Mouse (Mus musculus) spleen, adult 12 weeks (tissue): ENCODE results near the gene Zcchc7.

Experiments used
- DNase-seq: peaks from one replicate; pipeline ENCODE4 v3.0.0; 2022; ENCODE audit warnings: low spot score

The Zcchc7 gene

DNA sequence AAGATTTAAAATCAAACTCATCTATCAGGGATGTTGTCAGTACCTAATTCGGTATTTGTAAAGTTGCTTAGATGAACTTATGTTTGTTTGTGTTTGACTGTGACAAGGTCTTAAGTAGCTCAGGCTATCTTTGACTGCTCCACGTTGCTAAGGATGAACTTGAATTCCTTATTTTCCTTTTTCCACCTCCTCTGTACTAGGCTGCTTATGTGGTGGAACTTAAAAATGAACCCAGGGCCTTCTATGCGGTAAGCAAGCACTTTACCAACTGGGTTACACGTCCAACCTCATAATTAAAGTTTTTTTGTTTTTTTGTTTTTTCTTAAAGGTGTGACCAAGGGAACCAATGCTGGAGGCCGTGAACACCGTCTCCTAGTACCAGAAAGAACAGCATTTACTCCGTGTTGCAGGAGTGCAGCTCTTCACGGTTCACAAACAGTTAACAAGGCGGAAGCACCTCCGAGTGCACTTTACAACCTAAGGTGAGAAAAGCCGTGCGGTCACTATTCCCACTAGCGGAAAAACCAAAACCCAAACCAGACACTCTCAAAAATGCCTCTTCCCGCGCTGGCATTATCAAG lies at the start of gene Zcchc7:
Gene Zcchc7 (plus strand): TSS at position 325 of the 581 bp plus-strand sequence.
- DNase-seq, result no peak

DNA sequence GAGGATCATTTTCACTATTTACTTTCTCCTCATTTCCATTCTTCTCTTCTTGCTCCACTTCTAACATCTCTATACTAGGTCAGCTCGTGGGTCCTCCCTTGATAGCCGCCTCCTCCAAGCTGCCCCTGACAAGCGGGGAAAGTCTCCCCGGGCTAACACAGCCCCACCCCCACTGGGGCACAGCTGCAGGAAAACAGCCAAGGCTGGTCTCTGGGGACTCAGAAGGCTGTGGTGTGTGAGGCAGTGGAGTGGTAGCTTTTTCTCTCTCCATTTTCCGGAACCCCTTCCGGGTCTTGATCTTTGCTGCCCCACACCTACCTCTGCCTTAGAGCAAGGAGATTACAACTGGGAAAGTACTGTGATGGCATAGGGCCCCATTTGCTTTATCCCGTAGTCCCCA lies 49.7 kb upstream of the Zcchc7 start:
- DNase-seq, result no peak

DNA sequence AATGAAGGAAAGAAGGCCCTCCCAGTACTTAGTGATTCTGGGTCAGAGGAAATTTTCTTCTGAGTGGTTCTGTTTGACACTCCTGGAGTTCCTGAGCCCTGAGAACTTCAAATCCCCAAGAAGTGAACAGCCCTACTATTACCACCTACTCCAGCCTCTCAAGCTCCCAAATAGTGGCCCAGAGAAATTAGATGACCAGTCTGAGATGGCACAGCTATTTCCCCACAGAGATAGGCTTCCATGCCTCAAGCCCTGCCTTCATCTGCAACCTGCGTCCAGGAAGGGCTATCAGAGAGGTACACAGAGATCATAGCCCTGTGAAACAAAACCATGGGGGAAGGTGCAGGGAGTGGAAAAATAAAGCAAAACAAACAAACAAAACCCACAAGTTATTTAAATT lies 48.8 kb upstream of the Zcchc7 start:
- DNase-seq, result no peak

DNA sequence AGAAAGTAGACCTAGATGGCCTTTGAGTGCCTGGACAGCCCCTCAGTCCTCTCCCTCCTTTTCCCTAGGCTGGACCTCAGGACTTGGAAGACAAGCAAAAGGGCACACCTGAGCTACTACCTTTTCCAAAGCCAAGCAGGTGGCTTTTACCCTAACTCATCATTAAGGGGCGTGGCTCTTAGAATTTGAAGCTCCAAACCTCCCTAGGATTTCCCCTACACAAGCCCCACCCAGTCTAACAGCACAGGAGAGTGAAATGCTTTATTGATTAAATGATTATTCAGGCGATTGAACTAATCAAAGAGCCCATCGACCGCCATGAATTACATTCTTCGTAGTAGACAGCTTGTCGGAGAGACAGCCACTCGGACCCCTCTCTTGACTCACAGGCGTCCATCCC lies 47.4 kb upstream of the Zcchc7 start:
- DNase-seq, result no peak

DNA sequence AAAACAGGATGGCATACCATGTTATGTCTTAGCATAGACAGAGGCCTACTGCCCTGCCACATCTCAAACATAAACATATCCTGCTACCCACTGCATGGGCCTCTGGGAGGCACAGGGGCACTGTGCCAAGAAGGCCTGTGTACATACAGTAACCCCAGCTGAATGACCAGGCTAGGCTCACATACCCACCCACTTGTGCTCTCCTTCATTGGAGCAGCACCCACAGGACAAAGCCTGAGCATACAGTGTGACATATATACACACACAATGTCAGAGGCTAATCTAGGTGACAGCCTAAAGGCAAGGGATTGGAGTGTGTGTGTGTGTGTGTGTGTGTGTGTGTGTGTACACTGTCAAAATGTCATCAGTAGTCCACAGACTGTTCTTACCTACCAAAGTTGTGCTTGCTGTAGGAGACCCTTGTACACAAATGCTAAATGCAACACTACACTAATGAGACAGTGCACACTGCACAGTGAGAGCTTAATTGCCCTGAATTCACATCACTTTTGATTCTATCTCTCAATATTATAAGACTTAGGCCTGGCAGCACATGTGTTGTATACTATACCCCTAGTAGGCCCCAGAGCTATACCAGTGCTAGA lies 46.5 kb upstream of the Zcchc7 start:
- no peak for DNase-seq

DNA sequence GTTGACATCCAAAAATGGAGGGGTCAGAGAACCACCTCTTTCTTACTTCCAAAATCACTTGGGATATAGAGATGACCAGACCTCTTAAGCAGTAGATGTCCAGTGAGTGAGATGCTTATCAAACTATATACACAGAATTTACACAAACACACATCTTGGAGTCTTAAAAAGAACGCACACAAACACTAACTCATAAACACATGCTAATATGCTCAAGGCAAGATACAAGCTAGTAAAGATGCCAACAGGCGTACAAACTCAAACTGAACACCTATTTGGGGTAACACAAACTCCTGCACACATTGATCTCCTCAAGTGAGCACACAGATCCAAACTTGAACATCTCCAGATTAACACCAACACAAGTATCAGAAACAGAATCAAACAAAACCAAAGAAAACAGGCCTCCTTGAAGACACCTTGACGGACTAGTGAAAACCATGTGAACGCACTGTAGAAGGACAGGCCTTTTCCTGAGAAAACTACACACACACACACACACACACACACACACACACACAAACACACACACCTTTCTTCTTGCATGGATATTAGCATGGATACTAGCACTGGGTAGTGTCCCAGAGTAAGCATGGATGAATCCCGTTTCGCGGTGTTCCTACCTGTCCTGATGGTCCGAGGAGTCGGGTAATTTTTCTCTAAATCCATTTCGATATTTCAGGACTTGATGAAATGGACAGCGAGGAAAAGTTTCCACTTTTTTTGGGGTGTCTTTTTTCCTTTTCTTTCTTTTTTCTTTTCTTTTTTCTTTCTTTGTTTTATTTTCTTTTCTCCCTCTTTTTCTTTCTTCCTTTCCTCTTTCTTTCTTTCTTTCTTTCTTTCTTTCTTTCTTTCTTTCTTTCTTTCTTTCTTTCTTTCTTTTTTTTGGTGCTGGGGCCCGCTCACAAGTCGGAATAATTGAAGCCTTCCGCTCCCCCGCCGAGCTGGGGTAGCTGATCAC lies 45.7 kb upstream of the Zcchc7 start, which contains the start of gene Pax5:
Gene Pax5 (minus strand): TSS at position 748 of the 961 bp plus-strand sequence.
- DNase-seq, result no peak

DNA sequence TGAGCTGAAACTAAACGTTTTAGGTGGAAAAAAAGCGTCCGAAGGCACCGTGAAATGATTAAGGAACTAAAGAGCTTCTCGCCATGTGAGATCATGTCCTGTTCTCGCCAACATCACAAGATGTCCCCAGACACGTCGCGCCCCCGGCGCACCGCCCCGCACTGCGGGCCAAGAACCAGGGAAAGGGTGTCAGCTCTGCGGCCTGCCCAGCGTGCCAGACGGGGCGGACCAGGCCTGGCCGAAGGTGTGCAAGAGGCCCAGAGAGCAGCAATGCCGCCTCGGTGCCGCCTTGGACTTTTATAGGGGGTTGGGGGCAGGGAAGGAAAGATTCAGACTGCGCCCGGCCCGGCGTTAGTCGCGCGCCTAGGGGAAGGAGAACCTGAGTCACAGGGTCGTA lies 45.0 kb upstream of the Zcchc7 start:
- peak; percentile 57 for DNase-seq

DNA sequence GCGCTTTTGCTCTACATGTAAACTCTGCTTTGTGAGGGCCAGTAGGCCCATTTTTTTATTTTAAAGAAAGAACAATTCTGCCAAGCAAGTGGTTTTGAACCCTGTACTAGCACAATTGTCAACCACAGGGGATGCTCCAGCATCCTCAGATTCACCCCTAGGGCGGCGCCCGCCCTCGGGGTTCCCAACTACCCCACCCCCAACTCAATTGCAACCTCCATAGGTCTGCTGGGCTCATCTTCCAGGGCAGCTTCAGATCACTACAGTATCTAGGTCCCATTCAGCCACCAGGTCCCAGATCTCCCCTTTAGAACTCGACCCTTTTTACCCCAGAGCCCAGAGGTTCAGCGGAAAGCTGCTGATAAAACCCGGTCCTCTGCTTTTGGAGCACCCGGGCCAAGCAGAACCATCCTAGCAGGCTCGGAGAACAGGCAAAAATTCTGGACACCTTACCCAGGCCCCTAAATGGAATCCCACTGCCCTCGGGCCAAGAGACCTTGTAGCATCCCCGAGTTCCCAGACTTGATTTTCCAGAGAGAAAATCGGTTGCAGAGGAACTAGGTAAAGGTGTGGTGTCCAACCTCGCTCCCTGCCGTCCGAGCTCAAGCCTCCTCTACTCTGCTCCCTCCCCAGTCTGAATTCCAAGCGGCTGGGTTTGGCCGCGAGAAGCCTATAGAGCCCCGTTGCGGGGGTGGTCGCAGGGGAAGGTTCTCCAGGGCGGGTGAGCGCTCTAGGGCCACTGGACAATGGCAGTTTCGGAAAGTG lies 44.4 kb upstream of the Zcchc7 start:
- DNase-seq, result no peak

DNA sequence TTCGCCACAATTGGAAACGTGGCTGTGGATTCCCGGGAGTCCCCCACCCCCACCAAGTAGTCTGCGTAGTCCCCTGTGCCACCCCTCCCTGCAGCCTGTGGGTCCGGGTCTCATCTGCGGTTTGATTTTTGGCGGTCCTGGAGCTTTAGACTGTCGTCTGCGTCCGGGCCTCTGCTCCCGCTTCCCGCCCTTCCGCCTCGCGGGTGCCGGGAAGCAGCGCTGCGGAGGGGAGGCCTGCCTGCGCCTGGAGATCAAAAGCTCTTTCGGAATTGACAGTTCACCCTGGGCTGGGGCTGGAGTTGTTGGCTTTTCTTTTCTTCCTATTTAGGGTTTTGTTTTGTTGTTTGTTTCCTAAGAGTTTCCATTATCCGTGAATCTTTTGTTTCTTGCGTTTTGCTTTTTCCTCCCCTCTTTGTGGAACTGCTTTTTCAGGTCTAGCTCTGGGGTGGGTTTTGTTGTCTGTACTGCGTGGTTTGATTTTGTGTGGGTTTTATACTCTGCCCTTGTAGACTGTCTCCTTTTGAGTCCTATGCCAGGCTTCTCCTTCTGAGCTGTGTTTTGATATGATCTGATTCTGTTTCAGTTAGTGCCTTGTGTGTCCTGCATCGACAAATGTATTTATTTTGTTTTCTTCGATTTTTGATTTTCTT lies 43.5 kb upstream of the Zcchc7 start:
- DNase-seq, result no peak

DNA sequence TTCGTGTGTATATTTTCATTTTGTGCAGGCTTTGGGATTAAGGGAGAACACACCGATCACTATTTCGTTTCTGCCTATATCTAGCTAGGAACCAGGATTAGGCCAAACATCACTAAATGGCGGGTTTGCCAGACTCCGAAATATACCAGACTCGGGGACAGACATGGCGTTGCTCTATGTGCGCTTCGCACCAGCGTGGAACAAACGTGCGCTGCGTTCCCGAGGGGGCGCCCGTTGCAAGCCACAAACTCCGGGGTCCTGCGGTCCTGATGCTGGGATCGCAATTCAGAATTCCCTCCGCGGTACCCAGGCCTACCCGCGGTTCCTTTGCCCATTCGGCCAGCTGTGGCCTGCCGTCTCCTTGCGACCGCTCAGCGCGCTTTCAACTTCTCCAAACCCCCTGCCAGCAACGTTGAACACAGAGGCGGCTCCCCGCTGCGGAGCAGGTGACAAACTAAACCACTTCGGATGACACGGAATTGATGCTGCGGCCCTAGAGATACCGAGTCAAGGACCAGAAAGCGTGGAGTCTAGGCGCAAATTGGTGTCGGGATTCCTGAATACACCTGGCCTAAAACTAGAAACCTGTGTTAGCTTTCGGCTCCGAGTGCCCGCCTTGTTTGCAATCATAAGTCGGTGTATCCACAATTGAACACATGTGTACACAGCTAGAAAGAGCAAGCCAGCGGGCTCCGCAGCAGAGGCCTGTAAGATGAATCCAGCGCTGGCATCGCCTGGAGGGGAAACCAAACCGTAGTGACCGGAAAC lies 42.7 kb upstream of the Zcchc7 start:
- DNase-seq, result no peak

DNA sequence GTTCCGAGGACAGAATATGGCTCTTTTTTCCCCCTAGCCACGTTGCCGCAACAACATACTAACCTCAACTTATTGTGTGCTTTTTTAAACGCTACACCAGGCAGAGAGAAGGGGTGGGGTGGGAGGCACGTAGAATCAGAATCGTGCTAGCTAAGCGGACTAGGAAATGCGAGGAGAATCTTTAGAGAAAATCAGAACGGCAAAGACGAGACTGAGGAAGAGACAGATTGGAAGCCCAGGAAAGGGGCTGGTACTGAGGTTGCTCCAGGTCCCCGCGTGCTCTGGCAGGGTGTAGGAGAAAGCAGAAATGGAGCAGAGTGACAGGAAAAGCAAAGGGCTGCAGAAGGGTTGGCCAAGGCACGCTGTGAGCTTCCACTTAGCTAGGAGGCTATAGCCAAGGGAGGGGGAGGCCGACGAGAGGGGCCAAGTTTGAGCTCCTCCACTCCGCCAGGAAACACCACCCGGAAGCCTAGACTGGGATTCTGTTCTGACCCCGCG lies 42.1 kb upstream of the Zcchc7 start:
- DNase-seq, result no peak

DNA sequence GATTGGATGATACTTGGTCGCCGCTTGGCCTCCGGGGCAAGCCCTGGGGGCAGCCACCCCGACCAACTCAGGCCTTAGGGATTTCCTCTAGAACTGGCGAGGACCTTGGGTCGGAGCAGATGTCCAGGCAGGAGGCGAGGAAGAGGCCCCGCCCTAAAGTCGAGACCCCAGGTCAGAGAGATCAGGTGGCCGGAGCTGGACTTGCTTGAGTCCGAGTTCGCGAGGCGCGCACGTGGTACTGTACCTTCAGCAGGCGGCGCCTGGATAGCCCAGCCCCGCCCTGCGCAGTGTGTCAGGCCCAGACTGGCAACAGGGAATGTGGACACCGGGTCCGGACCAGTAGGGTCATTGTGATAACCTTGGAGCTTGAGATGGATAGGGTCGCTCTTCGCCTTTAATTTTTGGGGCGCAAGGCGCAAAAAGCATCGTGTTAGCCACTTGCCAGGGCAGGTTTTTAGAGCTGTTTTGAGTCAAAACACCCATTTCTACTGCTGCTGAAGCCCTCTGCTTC lies 41.5 kb upstream of the Zcchc7 start:
- DNase-seq, result no peak

DNA sequence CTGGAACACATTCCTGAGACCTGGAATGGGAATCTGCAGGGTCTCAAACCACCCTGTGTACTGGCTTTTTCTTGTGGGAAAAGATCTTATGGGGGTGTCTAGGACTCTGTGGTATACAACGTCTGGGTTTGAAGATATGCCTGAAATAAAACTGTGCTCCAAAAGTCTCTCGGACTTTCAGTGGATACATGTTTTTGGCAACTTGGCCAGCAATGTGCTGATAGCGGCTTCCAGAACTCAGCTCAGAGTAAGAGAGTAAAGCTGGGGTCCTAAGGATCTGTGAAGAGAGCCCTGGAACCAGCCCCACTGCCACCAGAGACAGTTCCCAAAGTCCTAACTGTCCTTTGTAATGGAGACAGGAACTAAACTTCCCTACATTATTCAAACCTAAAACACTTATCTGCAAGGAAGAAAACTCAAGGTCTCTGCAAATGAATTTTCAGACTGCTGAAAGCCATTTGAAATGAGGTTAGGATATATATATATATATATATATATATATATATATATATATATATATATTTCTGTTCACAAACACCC lies 40.0 kb upstream of the Zcchc7 start:
- no peak for DNase-seq

DNA sequence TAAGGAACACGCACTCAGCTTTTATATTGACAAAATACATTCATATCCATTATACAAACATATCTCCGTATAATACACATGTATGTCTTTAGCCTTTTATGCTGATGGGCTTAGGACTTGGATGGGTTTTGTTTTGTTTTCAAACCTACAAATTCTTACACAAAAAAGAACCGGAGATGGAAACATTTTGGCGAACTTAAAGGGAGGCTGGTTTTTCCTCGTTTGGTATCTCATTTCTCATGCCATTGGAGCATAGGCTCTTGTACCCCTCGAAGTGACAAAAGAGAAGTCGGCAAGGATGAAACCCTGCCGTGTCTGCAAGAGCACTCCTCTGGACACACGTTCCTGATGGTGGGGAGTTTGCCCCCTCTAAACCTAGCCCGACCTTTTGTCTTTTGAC lies 39.3 kb upstream of the Zcchc7 start:
- DNase-seq, result no peak

DNA sequence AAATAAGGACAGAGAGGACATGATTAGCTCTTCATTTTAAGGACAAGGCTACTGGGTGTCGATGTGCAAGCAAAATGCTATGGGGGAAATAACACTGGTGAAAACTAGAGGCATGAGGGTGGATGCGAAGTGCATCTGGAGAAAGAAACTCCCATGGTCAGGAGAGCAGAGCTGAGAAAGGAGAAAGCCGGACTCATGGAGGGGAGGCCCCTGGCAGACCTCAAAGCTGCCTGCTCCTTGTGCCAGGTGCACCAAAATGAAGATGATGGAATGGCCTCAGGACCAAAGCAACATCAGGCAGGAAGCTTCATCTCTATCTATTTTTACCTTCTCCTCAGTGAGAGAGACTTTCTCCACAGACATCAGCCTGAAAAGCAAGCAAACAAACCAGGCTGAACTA lies 38.0 kb upstream of the Zcchc7 start:
- DNase-seq, result no peak

DNA sequence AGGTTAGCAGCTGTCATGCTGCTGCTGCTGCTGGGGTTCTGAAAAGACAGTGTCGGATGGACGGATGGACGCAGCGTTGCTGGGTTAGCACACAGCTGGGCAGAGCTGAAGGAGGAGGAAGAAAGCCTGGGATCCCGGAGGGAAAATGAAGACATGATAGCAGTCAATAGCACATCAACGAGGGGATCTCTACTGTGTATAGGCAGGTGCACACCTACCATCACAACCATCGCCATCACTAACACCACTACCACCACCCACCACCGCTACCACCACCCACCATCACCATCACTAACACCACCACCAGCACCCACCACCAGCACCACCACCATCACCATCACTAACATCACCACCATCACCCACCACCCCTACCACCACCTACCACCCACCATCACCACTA lies 35.6 kb upstream of the Zcchc7 start:
- no peak for DNase-seq

DNA sequence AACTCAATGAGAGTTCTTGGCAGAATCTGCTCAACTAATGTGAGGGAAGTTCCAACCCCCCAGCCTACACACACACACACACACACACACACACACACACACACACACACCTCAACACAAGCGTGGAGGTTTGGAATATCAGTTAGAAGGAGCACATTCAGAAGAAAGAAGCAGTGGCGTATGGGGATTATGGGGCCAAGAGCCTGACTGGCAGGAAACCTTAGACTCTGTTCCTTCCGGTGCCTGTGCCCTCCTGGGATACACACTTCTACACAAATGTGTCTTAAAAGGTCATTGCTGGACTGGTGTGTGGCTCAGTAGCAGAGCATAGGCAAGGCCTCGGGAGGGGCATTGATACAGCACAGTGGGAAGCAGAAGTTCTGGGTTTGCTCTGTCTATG lies 34.4 kb upstream of the Zcchc7 start:
- DNase-seq, result no peak

DNA sequence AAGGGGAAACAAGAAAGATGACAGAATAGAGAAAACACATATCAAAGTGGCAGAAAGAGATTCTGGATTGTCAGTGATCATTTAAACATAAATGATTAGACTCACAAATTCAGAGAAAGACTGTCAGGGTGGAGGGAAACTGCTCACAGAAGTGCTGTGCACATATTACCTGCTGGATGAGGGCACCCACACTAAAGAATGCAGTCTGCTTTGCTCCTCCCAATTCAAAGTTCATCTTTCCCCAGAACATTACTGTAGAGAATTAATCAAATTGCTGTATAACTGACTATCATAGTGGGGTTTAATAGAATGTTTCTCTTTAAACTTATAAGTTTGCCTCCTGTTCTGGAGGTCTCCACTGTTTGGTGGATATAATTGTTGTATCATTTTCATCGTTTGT lies 15.2 kb upstream of the Zcchc7 start:
- no peak for DNase-seq

DNA sequence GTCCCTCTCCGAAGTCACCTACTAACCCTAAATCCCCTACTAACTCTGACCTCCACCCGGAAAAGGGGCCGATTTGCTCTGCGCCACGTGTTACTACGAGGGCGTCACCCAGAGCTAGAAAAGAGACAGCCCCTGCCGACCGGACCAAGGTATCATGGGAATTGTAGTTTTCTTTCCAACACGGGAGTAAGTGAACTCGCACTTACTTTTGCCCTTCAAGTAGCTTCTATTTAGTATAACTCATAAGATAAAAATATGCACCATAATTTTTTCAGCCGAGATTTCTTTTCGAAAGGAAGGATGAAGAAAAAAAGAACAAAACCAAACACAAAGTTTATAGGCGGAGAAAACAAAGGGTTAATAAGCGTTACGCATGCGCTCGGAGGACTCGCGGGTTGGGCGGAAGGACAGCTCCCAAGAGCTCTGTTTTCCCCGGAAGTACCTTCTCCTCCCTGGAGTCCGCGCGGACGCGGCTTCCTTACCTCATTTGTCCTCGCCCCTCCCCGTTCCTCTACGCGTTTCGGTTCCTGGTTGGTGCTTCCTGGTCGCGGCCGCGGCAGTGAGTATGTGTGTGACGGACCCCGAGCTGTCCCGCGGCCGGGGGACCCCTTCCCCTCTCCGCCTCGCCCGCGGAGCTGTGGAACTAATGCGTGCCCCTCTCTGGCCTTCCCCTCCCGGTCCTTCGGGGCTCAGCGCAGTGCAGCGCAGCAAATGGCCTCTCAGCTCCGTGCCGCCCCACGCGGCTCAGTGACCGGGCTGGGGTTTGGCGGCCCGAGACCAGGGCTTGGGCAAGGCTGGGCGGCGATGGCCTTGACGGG lies 666 bp downstream of the Zcchc7 start:
- DNase-seq, result peak; percentile 82
